Mouse (Mus musculus): Measurements from ENCODE around the gene Gm21083. TPM values are rescaled to one million over a fixed set of nuclear protein-coding genes. Genes with fewer than 3 reads are reported as not detected.
"Not testable (repeated sequence)": the region's sequence is repeated elsewhere in the genome, so short reads cannot be mapped to it uniquely, and the experiment has no call there.

The Gm21083 gene
- not detected in 2 replicates for total RNA-seq (2012; rRNA removed)
- not detected for polyA plus RNA-seq (2012; ENCODE audit: insufficient read depth in 1 of 2, insufficient read length in 2 of 2, low read depth in 1 of 2, low replicate concordance in 2 of 2, missing spikeins in 1 of 2)

- H3K4me1 ChIP-seq (ENCODE audit: control insufficient read depth in 1 of 2, insufficient read depth in 2 of 2, low read length in 2 of 2); DNase-seq (ENCODE audit: low read depth, low spot score); H3K9ac ChIP-seq (ENCODE audit: control insufficient read depth, low read depth, low read length, poor library complexity, severe bottlenecking): not testable (repeated sequence)
These were observed at the start of gene Gm21083 for GRCm38 (mm10) chr5:15577033-15577432. Gene Gm21083, plus strand, starts transcription at chr5:15577333.

DNA sequence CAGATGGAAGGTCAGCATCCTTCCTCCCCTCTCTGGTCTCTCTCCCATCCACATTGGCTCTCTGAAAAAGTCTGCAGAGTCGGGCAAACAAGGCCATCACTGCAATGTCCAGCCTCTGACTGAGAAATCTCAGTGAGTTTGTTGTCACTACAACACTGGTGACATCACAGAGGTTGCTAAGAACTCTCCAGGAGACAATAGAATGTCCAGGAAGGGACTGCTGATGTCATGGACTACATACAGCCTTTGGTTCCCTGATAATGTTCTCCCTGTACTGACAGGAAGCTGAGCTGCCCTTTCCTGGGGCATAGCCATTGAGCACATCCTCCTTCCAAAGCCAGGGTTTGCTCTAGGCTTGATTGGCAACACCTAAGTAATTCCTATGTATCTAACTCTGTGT lies 48.0 kb upstream of the Gm21083 start, which contains the start of gene Gm21190:
Gene Gm21190 (minus strand): TSS at position 101 of the 400 bp plus-strand sequence.
- not testable (repeated sequence) for H3K27ac ChIP-seq (ENCODE audit: control insufficient read depth, low read depth, low read length); H3K4me1 ChIP-seq (ENCODE audit: control insufficient read depth in 1 of 2, insufficient read depth in 2 of 2, low read length in 2 of 2); DNase-seq (ENCODE audit: low read depth, low spot score); H3K9me3 ChIP-seq (replicated peaks; ENCODE audit: insufficient read depth, low read length); H3K79me2 ChIP-seq (ENCODE audit: control insufficient read depth, insufficient read depth, low read length, poor library complexity); H3K27me3 ChIP-seq (ENCODE audit: control insufficient read depth in 1 of 2, insufficient read depth in 2 of 2, low read length in 2 of 2); H3K36me3 ChIP-seq (ENCODE audit: control insufficient read depth in 1 of 2, insufficient read depth in 2 of 2, low read length in 2 of 2); H3K4me3 ChIP-seq (ENCODE audit: control insufficient read depth in 1 of 2, insufficient read depth in 1 of 2, low read depth in 2 of 2, low read length in 2 of 2); H3K9ac ChIP-seq (ENCODE audit: control insufficient read depth, low read depth, low read length, poor library complexity, severe bottlenecking)

More at GRCm38 (mm10) chr5:15577033-15577432, at the start of gene Gm21083:
- H3K79me2 ChIP-seq (ENCODE audit: control insufficient read depth, insufficient read depth, low read length, poor library complexity); H3K9me3 ChIP-seq (replicated peaks; ENCODE audit: insufficient read depth, low read length); H3K36me3 ChIP-seq (ENCODE audit: control insufficient read depth in 1 of 2, insufficient read depth in 2 of 2, low read length in 2 of 2); H3K4me3 ChIP-seq (ENCODE audit: control insufficient read depth in 1 of 2, insufficient read depth in 1 of 2, low read depth in 2 of 2, low read length in 2 of 2); H3K27me3 ChIP-seq (ENCODE audit: control insufficient read depth in 1 of 2, insufficient read depth in 2 of 2, low read length in 2 of 2); H3K27ac ChIP-seq (ENCODE audit: control insufficient read depth, low read depth, low read length): not testable (repeated sequence)

DNA sequence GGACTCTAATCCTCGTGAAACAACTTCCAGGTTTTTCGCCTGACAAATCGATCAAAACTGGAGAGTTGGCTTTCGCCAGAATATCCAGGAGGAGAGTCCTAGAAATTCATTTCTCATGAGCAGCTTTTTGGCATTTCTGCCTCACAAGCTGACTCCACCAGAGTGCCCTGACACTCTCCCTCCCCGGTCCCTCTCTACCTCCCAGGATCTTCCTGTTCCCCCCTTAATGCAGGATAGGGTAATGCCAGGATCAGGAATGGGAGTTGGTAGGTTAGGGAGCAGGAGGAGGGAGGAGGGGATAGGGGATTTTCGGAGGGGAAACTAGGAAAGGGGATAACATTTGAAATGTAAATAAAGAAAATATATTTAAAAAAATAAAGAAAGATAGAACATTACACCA lies 28.5 kb upstream of the Gm21083 start:
- not testable (repeated sequence) for H3K4me3 ChIP-seq (ENCODE audit: control insufficient read depth in 1 of 2, insufficient read depth in 1 of 2, low read depth in 2 of 2, low read length in 2 of 2); H3K9me3 ChIP-seq (replicated peaks; ENCODE audit: insufficient read depth, low read length); DNase-seq (ENCODE audit: low read depth, low spot score); H3K27me3 ChIP-seq (ENCODE audit: control insufficient read depth in 1 of 2, insufficient read depth in 2 of 2, low read length in 2 of 2); H3K27ac ChIP-seq (ENCODE audit: control insufficient read depth, low read depth, low read length); H3K9ac ChIP-seq (ENCODE audit: control insufficient read depth, low read depth, low read length, poor library complexity, severe bottlenecking); H3K4me1 ChIP-seq (ENCODE audit: control insufficient read depth in 1 of 2, insufficient read depth in 2 of 2, low read length in 2 of 2); H3K36me3 ChIP-seq (ENCODE audit: control insufficient read depth in 1 of 2, insufficient read depth in 2 of 2, low read length in 2 of 2); H3K79me2 ChIP-seq (ENCODE audit: control insufficient read depth, insufficient read depth, low read length, poor library complexity)

DNA sequence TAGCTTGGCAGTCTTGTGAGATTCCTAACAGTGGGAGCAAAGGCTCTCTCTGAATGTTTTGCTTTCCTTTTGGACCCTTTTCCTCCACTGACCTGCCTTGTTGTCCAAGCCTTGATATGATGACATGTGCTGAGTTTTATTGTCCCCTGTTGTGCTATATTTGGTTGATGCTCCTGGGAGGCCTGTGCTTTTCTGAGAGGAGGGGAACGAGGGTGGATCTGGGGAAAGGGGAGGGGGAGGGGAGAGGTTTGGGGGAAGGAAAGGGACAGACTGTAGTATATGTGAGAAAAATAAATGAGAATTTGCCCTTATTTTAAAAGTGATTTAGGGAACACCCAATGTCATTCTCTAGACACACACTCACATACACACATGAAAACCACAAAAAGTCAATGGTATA lies 28.0 kb upstream of the Gm21083 start:
- H3K27ac ChIP-seq (ENCODE audit: control insufficient read depth, low read depth, low read length); H3K4me3 ChIP-seq (ENCODE audit: control insufficient read depth in 1 of 2, insufficient read depth in 1 of 2, low read depth in 2 of 2, low read length in 2 of 2); H3K79me2 ChIP-seq (ENCODE audit: control insufficient read depth, insufficient read depth, low read length, poor library complexity); H3K36me3 ChIP-seq (ENCODE audit: control insufficient read depth in 1 of 2, insufficient read depth in 2 of 2, low read length in 2 of 2); H3K9ac ChIP-seq (ENCODE audit: control insufficient read depth, low read depth, low read length, poor library complexity, severe bottlenecking); H3K4me1 ChIP-seq (ENCODE audit: control insufficient read depth in 1 of 2, insufficient read depth in 2 of 2, low read length in 2 of 2); H3K27me3 ChIP-seq (ENCODE audit: control insufficient read depth in 1 of 2, insufficient read depth in 2 of 2, low read length in 2 of 2); H3K9me3 ChIP-seq (replicated peaks; ENCODE audit: insufficient read depth, low read length); DNase-seq (ENCODE audit: low read depth, low spot score): not testable (repeated sequence)

DNA sequence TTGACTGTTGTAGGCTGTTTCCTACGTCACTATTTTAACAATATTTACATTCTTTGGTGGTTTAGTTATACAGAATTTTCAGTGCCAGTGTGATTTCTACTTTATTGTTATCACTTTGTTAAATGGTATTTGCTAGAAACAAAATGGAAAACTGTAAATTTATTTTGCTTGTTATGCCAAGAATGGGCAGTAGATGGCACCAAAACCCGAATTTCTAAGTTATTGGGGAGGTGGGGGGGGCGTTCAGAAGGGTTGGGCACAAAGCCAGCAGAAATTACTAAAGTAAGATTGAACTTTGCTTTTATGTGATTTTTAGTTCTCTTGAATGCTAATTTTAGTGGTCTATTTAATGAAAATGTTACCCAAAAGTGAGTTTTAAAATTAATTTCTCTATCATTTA lies 27.5 kb upstream of the Gm21083 start:
- not testable (repeated sequence) for H3K27me3 ChIP-seq (ENCODE audit: control insufficient read depth in 1 of 2, insufficient read depth in 2 of 2, low read length in 2 of 2); H3K27ac ChIP-seq (ENCODE audit: control insufficient read depth, low read depth, low read length); H3K79me2 ChIP-seq (ENCODE audit: control insufficient read depth, insufficient read depth, low read length, poor library complexity); H3K4me1 ChIP-seq (ENCODE audit: control insufficient read depth in 1 of 2, insufficient read depth in 2 of 2, low read length in 2 of 2); H3K36me3 ChIP-seq (ENCODE audit: control insufficient read depth in 1 of 2, insufficient read depth in 2 of 2, low read length in 2 of 2); H3K9ac ChIP-seq (ENCODE audit: control insufficient read depth, low read depth, low read length, poor library complexity, severe bottlenecking); H3K4me3 ChIP-seq (ENCODE audit: control insufficient read depth in 1 of 2, insufficient read depth in 1 of 2, low read depth in 2 of 2, low read length in 2 of 2); H3K9me3 ChIP-seq (replicated peaks; ENCODE audit: insufficient read depth, low read length)
- TF ChIP-seq CTCF (IDR thresholded peaks at IDR 0.05 in 2 of 3, conservative IDR thresholded peaks at IDR 0.05 in 1 of 3; ENCODE audit: control insufficient read depth in 1 of 3, insufficient read depth in 1 of 3, low read depth in 2 of 3, low read length in 3 of 3, poor library complexity in 1 of 3, severe bottlenecking in 1 of 3) (peak in 2 of 3 experiments; percentile 24 to 28; a peak in 2 of 6 replicates), SMC3 (IDR thresholded peaks at IDR 0.05; ENCODE audit: low read depth, low read length) (0 out of 2 replicates have a peak, but pooled peaks have one; percentile 2)
- peak; percentile 11 for DNase-seq (ENCODE audit: low read depth, low spot score)

GRCm38 (mm10) chr5:15558654-15559053 lies 18.5 kb upstream of the Gm21083 start:
- not testable (repeated sequence) for H3K79me2 ChIP-seq (ENCODE audit: control insufficient read depth, insufficient read depth, low read length, poor library complexity); H3K9ac ChIP-seq (ENCODE audit: control insufficient read depth, low read depth, low read length, poor library complexity, severe bottlenecking); H3K27me3 ChIP-seq (ENCODE audit: control insufficient read depth in 1 of 2, insufficient read depth in 2 of 2, low read length in 2 of 2); H3K36me3 ChIP-seq (ENCODE audit: control insufficient read depth in 1 of 2, insufficient read depth in 2 of 2, low read length in 2 of 2); H3K4me1 ChIP-seq (ENCODE audit: control insufficient read depth in 1 of 2, insufficient read depth in 2 of 2, low read length in 2 of 2); H3K27ac ChIP-seq (ENCODE audit: control insufficient read depth, low read depth, low read length); H3K9me3 ChIP-seq (replicated peaks; ENCODE audit: insufficient read depth, low read length); H3K4me3 ChIP-seq (ENCODE audit: control insufficient read depth in 1 of 2, insufficient read depth in 1 of 2, low read depth in 2 of 2, low read length in 2 of 2); DNase-seq (ENCODE audit: low read depth, low spot score)

GRCm38 (mm10) chr5:15561425-15562264 lies 15.5 kb upstream of the Gm21083 start:
- not testable (repeated sequence) for H3K9me3 ChIP-seq (replicated peaks; ENCODE audit: insufficient read depth, low read length); H3K4me3 ChIP-seq (ENCODE audit: control insufficient read depth in 1 of 2, insufficient read depth in 1 of 2, low read depth in 2 of 2, low read length in 2 of 2); H3K4me1 ChIP-seq (ENCODE audit: control insufficient read depth in 1 of 2, insufficient read depth in 2 of 2, low read length in 2 of 2); H3K79me2 ChIP-seq (ENCODE audit: control insufficient read depth, insufficient read depth, low read length, poor library complexity); H3K27me3 ChIP-seq (ENCODE audit: control insufficient read depth in 1 of 2, insufficient read depth in 2 of 2, low read length in 2 of 2); H3K9ac ChIP-seq (ENCODE audit: control insufficient read depth, low read depth, low read length, poor library complexity, severe bottlenecking); H3K36me3 ChIP-seq (ENCODE audit: control insufficient read depth in 1 of 2, insufficient read depth in 2 of 2, low read length in 2 of 2); DNase-seq (ENCODE audit: low read depth, low spot score); H3K27ac ChIP-seq (ENCODE audit: control insufficient read depth, low read depth, low read length)

Data from MEL (cell line).